Mouse (Mus musculus) layer of hippocampus, adult 9-11 months (tissue): ENCODE measurements around the gene Gm4450.
"Not testable (repeated sequence)": the region's sequence is repeated elsewhere in the genome, so short reads cannot be mapped to it uniquely, and the experiment has no call there.

Experiments used
- DNase-seq: peaks from one replicate; pipeline ENCODE4 v3.0.0; 2022

Gm4450 gene

GRCm38 (mm10) chr3:98416426-98417250 lies 40.3 kb downstream of the Gm4450 start:
- peak; percentile 45 for DNase-seq

GRCm38 (mm10) chr3:98414296-98414695 lies 42.6 kb downstream of the Gm4450 start:
- no peak for DNase-seq

- no peak for DNase-seq
These were observed 43.2 kb downstream of the Gm4450 start for GRCm38 (mm10) chr3:98413733-98414132.

- not testable (repeated sequence) for DNase-seq
These were observed 46.0 kb downstream of the Gm4450 start for GRCm38 (mm10) chr3:98410619-98411580.

- DNase-seq, result not testable (repeated sequence)
These were observed 49.6 kb downstream of the Gm4450 start for GRCm38 (mm10) chr3:98407261-98407780.

- DNase-seq, result not testable (repeated sequence)
These were observed 50.3 kb downstream of the Gm4450 start for GRCm38 (mm10) chr3:98406569-98407144.

GRCm38 (mm10) chr3:98405877-98406276 lies 51.0 kb downstream of the Gm4450 start:
- not testable (repeated sequence) for DNase-seq

GRCm38 (mm10) chr3:98404268-98404895 lies 52.5 kb downstream of the Gm4450 start:
- not testable (repeated sequence) for DNase-seq
